Mouse (Mus musculus): ENCODE results near the gene Mcoln3.

GRCm38 (mm10) chr3:146095066-146095465 is 22.2 kb upstream of the Mcoln3 start:
- no peak for TF ChIP-seq TAL1 (IDR thresholded peaks at IDR 0.05; ENCODE audit: low read length)
- TF ChIP-seq GATA1 (IDR thresholded peaks at IDR 0.05; ENCODE audit: low read length): no peak
